Mouse (Mus musculus) layer of hippocampus, postnatal 25 days (tissue): Measurements from ENCODE around the gene Olfr1512. TPM values are rescaled to one million over a fixed set of nuclear protein-coding genes. Genes with fewer than 3 reads are reported as not detected.

Experiments used
- total RNA-seq, 2 experiments: library from RNA; stranded (reverse); gene quantifications; 2 replicates each; pipeline ENCODE4 v1.2.3; 2021

Gene Olfr1512
- total RNA-seq, 2 experiments from 2014 or later, result not detected

Other genes starting within 250 kb of the Olfr1512 start
- 10 to 100 TPM; 50.2 to 50.9 TPM for gene Supt16, start 181.8 kb downstream of the Olfr1512 start, total RNA-seq
- gene Chd8, start 121.4 kb downstream of the Olfr1512 start, total RNA-seq, result 100 to 1,000 TPM; 104 to 123 TPM
- 10 to 100 TPM; 57.1 to 57.5 TPM for gene Tox4, start 100.0 kb downstream of the Olfr1512 start, total RNA-seq
- 10 to 100 TPM; 36.0 to 38.2 TPM for gene Rab2b, start 99.6 kb downstream of the Olfr1512 start, total RNA-seq
- gene Mettl3, start 74.0 kb downstream of the Olfr1512 start, total RNA-seq, result 10 to 100 TPM; 39.1 to 48.8 TPM
- 10 to 100 TPM; 44.9 to 48.8 TPM for gene Sall2, start 50.4 kb downstream of the Olfr1512 start, total RNA-seq
- gene Olfr1513, start 22.8 kb downstream of the Olfr1512 start, total RNA-seq, result not detected
- gene Olfr1511, start 18.2 kb upstream of the Olfr1512 start, total RNA-seq, result not detected
- gene Olfr1510, start 35.2 kb upstream of the Olfr1512 start, total RNA-seq, result not detected
- gene Olfr1509, start 63.8 kb upstream of the Olfr1512 start, total RNA-seq, result not detected
- gene Olfr1508, start 88.3 kb upstream of the Olfr1512 start, total RNA-seq, result not detected
- not detected for gene Olfr1507, start 116.6 kb upstream of the Olfr1512 start, total RNA-seq